Mouse (Mus musculus): Measurements from ENCODE around the gene Tmem131.
"Not testable (repeated sequence)": the region's sequence is repeated elsewhere in the genome, so short reads cannot be mapped to it uniquely, and the experiment has no call there.

Gene Tmem131

GRCm38 (mm10) chr1:36894136-36894535, 49.3 kb downstream of the Tmem131 start:
- no peak for ATAC-seq (ENCODE audit: insufficient number of reproducible peaks, low FRiP score, low TSS enrichment)

- ATAC-seq (ENCODE audit: insufficient number of reproducible peaks, low FRiP score, low TSS enrichment) = not testable (repeated sequence)
Observed at GRCm38 (mm10) chr1:36893720-36894119, 49.7 kb downstream of the Tmem131 start.

- ATAC-seq (ENCODE audit: insufficient number of reproducible peaks, low FRiP score, low TSS enrichment) = no peak
Observed at GRCm38 (mm10) chr1:36893146-36893545, 50.3 kb downstream of the Tmem131 start.

GRCm38 (mm10) chr1:36892461-36892860, 51.0 kb downstream of the Tmem131 start:
- no peak for ATAC-seq (ENCODE audit: insufficient number of reproducible peaks, low FRiP score, low TSS enrichment)

GRCm38 (mm10) chr1:36889016-36889415, 54.5 kb downstream of the Tmem131 start:
- ATAC-seq (ENCODE audit: insufficient number of reproducible peaks, low FRiP score, low TSS enrichment) = no peak

GRCm38 (mm10) chr1:36887172-36887571, 56.3 kb downstream of the Tmem131 start:
- ATAC-seq (ENCODE audit: insufficient number of reproducible peaks, low FRiP score, low TSS enrichment) = no peak

- ATAC-seq (ENCODE audit: insufficient number of reproducible peaks, low FRiP score, low TSS enrichment) = no peak
Observed at GRCm38 (mm10) chr1:36886489-36886888, 57.0 kb downstream of the Tmem131 start.

- no peak for ATAC-seq (ENCODE audit: insufficient number of reproducible peaks, low FRiP score, low TSS enrichment)
Observed at GRCm38 (mm10) chr1:36884536-36884935, 58.9 kb downstream of the Tmem131 start.

- ATAC-seq (ENCODE audit: insufficient number of reproducible peaks, low FRiP score, low TSS enrichment) = no peak
Observed at GRCm38 (mm10) chr1:36883805-36884204, 59.7 kb downstream of the Tmem131 start.

GRCm38 (mm10) chr1:36879154-36879553, 64.3 kb downstream of the Tmem131 start:
- no peak for ATAC-seq (ENCODE audit: insufficient number of reproducible peaks, low FRiP score, low TSS enrichment)

GRCm38 (mm10) chr1:36877126-36877525, 66.3 kb downstream of the Tmem131 start:
- ATAC-seq (ENCODE audit: insufficient number of reproducible peaks, low FRiP score, low TSS enrichment) = no peak

- ATAC-seq (ENCODE audit: insufficient number of reproducible peaks, low FRiP score, low TSS enrichment) = no peak
Observed at GRCm38 (mm10) chr1:36874874-36875561, 68.4 kb downstream of the Tmem131 start.

GRCm38 (mm10) chr1:36871238-36871637, 72.2 kb downstream of the Tmem131 start:
- no peak for ATAC-seq (ENCODE audit: insufficient number of reproducible peaks, low FRiP score, low TSS enrichment)

GRCm38 (mm10) chr1:36870518-36870917, 72.9 kb downstream of the Tmem131 start:
- ATAC-seq (ENCODE audit: insufficient number of reproducible peaks, low FRiP score, low TSS enrichment) = no peak

GRCm38 (mm10) chr1:36864757-36865156, 78.7 kb downstream of the Tmem131 start:
- no peak for ATAC-seq (ENCODE audit: insufficient number of reproducible peaks, low FRiP score, low TSS enrichment)

- no peak for ATAC-seq (ENCODE audit: insufficient number of reproducible peaks, low FRiP score, low TSS enrichment)
Observed at GRCm38 (mm10) chr1:36861775-36862174, 81.7 kb downstream of the Tmem131 start.

GRCm38 (mm10) chr1:36860876-36861275, 82.6 kb downstream of the Tmem131 start:
- ATAC-seq (ENCODE audit: insufficient number of reproducible peaks, low FRiP score, low TSS enrichment) = no peak

- 0 out of 2 replicates have a peak, but pooled peaks have one; percentile 40 for ATAC-seq (ENCODE audit: insufficient number of reproducible peaks, low FRiP score, low TSS enrichment)
Observed at GRCm38 (mm10) chr1:36860431-36860849, 83.0 kb downstream of the Tmem131 start.

- no peak for ATAC-seq (ENCODE audit: insufficient number of reproducible peaks, low FRiP score, low TSS enrichment)
Observed at GRCm38 (mm10) chr1:36857081-36857480, 86.4 kb downstream of the Tmem131 start.

- no peak for ATAC-seq (ENCODE audit: insufficient number of reproducible peaks, low FRiP score, low TSS enrichment)
Observed at GRCm38 (mm10) chr1:36854198-36854765, 89.2 kb downstream of the Tmem131 start.

GRCm38 (mm10) chr1:36852085-36852484, 91.4 kb downstream of the Tmem131 start:
- ATAC-seq (ENCODE audit: insufficient number of reproducible peaks, low FRiP score, low TSS enrichment) = no peak

GRCm38 (mm10) chr1:36851392-36851791, 92.1 kb downstream of the Tmem131 start:
- no peak for ATAC-seq (ENCODE audit: insufficient number of reproducible peaks, low FRiP score, low TSS enrichment)

Data from cerebellum, adult (tissue).